Mouse (Mus musculus) gastrocnemius, postnatal 4 days (tissue): ENCODE results near the gene Kcne3. TPM values are rescaled to one million over a fixed set of nuclear protein-coding genes. Genes with fewer than 3 reads are reported as not detected.
A peak's percentile ranks its signal among the peaks of the same experiment; 100 is the strongest.

Experiments
- DNase-seq, 2 experiments: peaks; one replicate each; pipeline ENCODE4 v3.0.0; 2021 to 2022; ENCODE audit warnings: low spot score in 2 of 2, mixed read lengths in 2 of 2
- long read RNA-seq, 2 experiments: library from polyadenylated mRNA; stranded (forward); transcript quantifications; one replicate each; pipeline ENCODE4 v2.0.0; 2021
- total RNA-seq, 2 experiments: library from RNA; stranded (reverse); gene quantifications; 2 replicates each; pipeline ENCODE4 v1.2.3; 2021

Kcne3 gene
- 1 to 10 TPM; 1.1 to 1.6 TPM for total RNA-seq
- long read RNA-seq, experiment 1 = 0 reads
- long read RNA-seq, experiment 2, partial matches to known transcripts = 1 of 1 reads
- long read RNA-seq, experiment 2, other reads (novel, unspliced or antisense) = 0 of 1 reads

GRCm38 (mm10) chr7:100176269-100176668 lies at the start of gene Kcne3:
Kcne3 (plus strand) TSS chr7:100176502.
- DNase-seq = no peak

DNA sequence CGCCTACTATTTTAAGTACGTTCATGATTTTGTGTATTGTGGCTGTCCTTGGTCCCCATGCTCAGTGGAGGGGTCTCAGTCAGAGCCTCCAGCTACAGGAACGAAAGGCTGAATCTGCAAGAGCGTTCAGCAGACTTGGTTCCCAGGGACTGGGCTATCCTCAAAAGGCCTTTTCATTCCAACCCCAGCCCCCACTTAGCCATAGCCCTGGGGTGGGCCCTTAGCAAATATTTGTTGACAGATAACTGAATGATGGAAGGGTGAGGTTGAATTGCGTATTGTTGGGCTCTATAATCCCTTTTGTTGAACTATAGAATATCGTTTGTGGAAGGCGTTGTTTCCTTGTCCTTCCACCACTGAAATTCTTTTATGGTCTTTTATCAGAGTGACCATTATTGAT lies 49.8 kb upstream of the Kcne3 start:
- no peak for DNase-seq

GRCm38 (mm10) chr7:100128262-100129041 lies 47.9 kb upstream of the Kcne3 start:
- DNase-seq = no peak

GRCm38 (mm10) chr7:100130592-100130991 lies 45.7 kb upstream of the Kcne3 start:
- no peak for DNase-seq

DNA sequence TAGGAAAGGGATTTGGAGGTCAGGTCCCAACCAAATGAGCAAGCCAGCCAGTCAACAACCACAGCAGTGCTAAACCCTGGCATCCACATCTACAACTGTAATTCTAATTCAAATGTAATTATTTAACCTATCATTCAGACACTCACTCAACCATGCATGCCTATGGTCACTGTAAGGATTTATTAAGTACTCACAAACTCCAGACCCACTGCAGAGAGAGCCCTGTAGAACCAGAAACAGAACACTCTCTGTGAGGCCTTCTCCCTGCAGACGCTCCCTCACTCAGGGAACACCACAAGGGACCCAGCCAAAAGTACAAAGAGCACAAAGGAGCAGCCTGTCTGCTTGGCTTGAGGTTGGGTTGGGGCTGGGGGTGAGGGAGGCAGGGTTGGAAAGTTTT lies 43.9 kb upstream of the Kcne3 start:
- DNase-seq = no peak

DNA sequence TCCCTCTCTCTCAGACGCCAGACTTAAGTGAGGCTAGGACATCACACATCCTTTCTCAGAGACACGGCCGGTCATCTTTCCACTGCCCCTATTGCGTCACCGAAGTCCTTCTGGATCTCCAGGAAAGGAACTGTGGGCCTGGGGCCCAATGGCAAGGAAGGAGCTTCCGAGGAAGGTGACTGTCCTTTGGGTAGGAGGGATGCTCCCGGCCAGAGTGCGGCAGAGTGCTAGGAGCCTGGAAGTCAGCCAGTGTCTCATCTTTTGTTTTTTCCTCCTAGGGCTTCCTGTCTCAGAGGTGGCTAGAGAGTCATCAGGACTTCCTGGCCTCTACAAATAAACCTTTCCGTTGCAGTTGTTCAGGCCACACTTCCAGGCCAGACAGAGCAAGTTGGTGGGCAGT lies 39.3 kb upstream of the Kcne3 start:
- DNase-seq = no peak

- DNase-seq = no peak
Observed at GRCm38 (mm10) chr7:100138075-100138474, 38.2 kb upstream of the Kcne3 start.

- no peak for DNase-seq
Observed at GRCm38 (mm10) chr7:100140591-100140990, 35.7 kb upstream of the Kcne3 start.

DNA sequence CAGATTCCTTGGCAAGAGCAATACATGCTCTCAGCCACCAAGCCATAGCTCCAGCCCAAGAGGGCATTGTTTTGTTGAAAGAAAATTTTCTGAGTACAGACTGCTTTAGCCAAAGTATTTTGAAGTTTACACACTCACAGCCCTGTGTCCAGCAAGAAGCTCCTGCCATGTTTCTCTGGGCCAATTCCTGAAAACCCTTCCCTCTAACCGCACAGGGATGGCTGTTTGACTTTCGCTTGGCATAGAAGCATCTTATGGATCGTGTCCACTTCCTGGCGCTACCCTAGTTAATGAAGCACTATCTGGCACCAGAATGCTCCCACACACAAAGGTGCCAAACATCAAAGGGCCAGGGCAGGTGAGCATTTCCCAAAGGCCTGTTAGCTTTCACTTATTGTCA lies 27.7 kb upstream of the Kcne3 start:
- DNase-seq = no peak

DNA sequence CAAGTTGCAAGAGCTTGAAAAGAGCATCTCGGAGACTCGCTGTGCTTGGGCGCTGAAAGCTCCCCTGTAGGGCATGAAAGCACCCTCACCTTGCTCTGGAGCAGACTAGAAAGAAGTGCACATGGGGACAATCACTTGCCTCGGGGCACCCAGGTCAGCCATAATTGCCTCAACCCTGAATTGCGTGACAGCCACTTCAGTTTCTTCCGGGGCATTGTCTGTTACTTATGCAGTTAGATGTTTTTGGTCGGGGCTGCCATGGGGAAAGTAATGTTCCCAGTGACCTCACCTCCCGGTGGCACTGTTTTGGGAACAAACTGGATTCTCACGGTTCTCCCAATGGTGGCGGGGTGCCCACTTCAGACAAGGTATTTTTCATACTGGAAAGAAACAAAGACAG lies 26.2 kb upstream of the Kcne3 start:
- DNase-seq = no peak

DNA sequence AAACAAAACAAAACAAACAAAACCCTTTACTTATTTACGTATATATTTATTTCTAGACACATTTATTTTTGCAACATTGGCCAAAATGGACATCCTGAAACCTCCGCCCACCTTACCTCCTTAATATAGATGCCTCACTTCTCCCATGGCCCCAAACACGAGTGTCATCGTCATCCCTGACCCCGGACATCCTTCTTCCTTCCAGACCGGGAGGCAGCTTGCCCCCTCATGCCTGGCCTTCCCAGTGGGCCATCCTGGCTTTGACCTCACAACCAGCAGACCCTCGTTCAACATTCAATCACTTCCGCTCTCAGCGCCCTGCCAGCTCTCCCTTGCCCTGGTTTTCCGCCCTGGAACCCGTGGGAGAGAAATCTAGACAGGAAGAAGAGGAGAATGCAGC lies 25.7 kb upstream of the Kcne3 start:
- no peak for DNase-seq

- no peak for DNase-seq
Observed at GRCm38 (mm10) chr7:100157669-100158068, 18.6 kb upstream of the Kcne3 start.

- peak; percentile 88 to 95 for DNase-seq
Observed at GRCm38 (mm10) chr7:100159105-100159841, 17.0 kb upstream of the Kcne3 start, which contains the start of gene Lipt2. Lipt2 (plus strand) TSS chr7:100159277.

DNA sequence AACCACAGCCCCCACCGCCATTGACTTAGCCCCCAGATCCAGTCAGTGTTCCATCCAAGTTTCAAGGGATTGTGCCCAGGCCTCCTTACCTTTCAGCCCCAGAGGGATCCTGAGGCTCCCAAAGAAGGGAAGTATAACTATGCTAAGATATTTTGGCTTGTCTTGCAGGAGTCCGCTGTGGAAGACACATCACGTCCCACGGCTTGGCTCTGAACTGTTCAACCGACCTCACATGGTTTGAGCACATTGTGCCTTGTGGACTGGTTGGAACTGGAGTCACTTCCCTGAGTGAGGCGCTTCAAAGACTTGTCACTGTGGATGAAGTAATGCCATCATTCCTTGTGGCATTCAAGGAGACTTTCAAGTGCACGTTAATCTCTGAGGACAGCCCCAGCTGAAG lies 16.3 kb upstream of the Kcne3 start:
- peak in 1 of 2 experiments; percentile 14 for DNase-seq

DNA sequence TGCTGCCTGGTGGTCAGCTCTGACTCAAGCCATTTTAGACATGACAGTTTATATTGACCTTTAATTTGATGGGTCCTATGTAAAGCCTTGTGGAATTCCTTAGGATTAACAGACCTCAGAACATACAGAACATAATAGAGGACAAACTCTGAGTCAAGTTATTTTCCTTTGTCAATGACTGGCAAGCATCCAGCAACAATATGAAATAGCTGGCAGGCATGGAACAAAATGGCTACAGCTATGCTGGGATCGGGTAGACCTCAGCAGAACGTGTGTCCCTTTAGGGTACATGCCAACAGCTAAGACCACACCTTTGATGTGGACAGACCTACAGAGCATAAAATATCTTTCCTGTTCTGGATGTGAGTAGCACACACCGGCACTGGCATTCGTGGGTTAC lies 12.8 kb upstream of the Kcne3 start:
- DNase-seq = no peak

- no peak for DNase-seq
Observed at GRCm38 (mm10) chr7:100168654-100169053, 7.6 kb upstream of the Kcne3 start.

DNA sequence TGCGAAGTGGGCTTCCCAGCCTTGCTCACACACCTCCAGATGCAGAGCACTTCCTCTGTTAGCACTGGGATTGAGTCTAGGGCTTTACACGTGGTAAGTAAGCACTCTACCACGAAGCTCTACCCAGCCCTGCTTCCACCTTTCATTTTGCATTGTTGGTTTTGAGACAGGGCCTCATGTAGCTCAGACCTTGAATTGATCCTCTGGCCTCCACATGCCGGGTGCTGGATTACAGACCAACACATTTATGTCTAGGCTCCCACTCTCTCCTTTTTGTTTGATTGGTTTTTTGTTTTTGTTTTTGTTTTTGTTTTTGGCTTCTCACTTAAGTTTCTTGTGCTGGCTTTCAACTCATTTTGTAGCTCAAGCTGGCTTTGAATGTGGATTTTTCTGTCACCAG lies 5.5 kb upstream of the Kcne3 start:
- no peak for DNase-seq

DNA sequence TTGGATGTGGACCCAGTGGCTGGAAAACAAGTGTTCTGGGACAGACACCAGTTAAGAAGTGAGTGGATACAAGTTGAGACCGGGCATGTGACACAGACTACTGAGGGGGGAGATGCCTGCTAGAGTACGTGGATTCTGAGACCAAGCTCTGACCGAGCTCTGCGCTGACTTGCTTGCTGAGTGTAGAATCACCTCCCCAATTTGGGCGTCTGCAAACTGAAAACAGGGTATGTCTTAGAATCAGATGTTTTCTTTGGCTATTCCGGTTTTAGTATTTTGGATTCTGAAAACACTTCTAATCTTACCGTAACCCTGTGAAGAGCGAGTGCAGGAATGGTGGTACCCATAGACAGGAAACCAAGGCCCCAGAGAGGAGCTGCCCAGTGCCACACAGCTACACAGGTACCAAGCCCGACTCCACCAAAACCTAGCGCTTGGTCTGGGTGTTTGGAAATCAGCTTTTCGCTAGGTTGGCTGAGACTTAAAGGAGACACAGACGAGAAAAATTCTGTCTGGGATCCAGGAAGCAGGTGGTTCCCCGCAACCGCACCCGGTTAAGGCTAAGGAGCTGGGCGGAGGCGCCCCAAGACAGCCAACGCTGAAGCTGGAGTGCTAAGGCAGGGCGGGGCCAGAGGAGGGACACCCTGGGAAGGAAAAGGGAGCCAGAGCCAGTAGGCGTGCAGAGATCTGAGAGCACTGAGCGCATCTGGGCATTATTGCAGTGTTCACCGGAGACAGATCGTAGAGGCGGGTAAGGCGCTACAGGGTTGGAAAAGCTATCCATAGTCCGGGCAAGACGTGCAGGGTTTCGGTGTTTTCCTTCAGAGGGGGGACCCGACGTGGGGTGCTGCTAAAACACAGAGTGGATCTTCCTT lies 2.0 kb downstream of the Kcne3 start:
- peak; percentile 22 to 49 for DNase-seq

- no peak for DNase-seq
Observed at GRCm38 (mm10) chr7:100178891-100179233, 2.6 kb downstream of the Kcne3 start.

GRCm38 (mm10) chr7:100179394-100179793 lies 3.1 kb downstream of the Kcne3 start:
- no peak for DNase-seq

- DNase-seq = no peak
Observed at GRCm38 (mm10) chr7:100179836-100180407, 3.6 kb downstream of the Kcne3 start.
